Mouse (Mus musculus) embryonic fibroblast, embryonic 13.5 days (primary cell): ENCODE measurements around the gene Mink1. TPM values are rescaled to one million over a fixed set of nuclear protein-coding genes. Genes with fewer than 3 reads are reported as not detected.

Experiments
- H3K27ac ChIP-seq: 2 replicates; pipeline ENCODE4 v1.5.1; 2012; ENCODE audit warnings: low read length, control low read depth, inconsistent platforms; ENCODE audit not compliant: insufficient read depth
- H3K4me1 ChIP-seq: 2 replicates; pipeline ENCODE4 v1.6.1; 2011; ENCODE audit warnings: low read length; ENCODE audit not compliant: control insufficient read depth, insufficient read depth
- H3K4me3 ChIP-seq: 2 replicates; pipeline ENCODE4 v1.5.1; 2011; ENCODE audit warnings: mild to moderate bottlenecking, control low read depth, low read length; ENCODE audit not compliant: insufficient read depth
- CTCF ChIP-seq: IDR thresholded peaks from 2 replicates; pipeline ENCODE4 v1.5.1; 2011; ENCODE audit warnings: mild to moderate bottlenecking, control low read depth, low read length, moderate library complexity, borderline replicate concordance; ENCODE audit not compliant: insufficient read depth
- POLR2A ChIP-seq: IDR thresholded peaks from 2 replicates; pipeline ENCODE4 v1.6.1; 2011; ENCODE audit warnings: low read depth, mild to moderate bottlenecking, control low read depth, low read length, moderate library complexity
- polyA plus RNA-seq: library from polyadenylated mRNA; stranded (reverse); fragments of >200 nt; gene quantifications from 2 replicates; pipeline ENCODE4 v1.2.4, GENCODE M21; 2011; ENCODE audit warnings: low read depth; ENCODE audit not compliant: missing spikeins, insufficient read length

The Mink1 gene
- polyA plus RNA-seq, 1 experiment = 36.2 TPM

- Histone ChIP-seq H3K4me1 (peaks cover 18% of the 10 kb centered on the region), H3K27ac (no peak overlapping the region; the same call in 1 of the 2 replicates), H3K4me3 (no peak overlapping the region)
- TF ChIP-seq CTCF (no peak), POLR2A (no peak)
Measured at GRCm38 (mm10) chr11:70571641-70572040, 9.0 kb downstream of the Mink1 start.

GRCm38 (mm10) chr11:70572348-70572902 is 9.7 kb downstream of the Mink1 start:
- peaks cover 25% of the 10 kb centered on the region for H3K4me1 ChIP-seq
- no peak for TF ChIP-seq CTCF
- no peak for TF ChIP-seq POLR2A
- peak overlapping the region; percentile 20; the same call in 1 of the 2 replicates for H3K27ac ChIP-seq
- no peak overlapping the region for H3K4me3 ChIP-seq

GRCm38 (mm10) chr11:70573872-70574271 is 11.2 kb downstream of the Mink1 start:
- Histone ChIP-seq H3K4me3 (no peak overlapping the region), H3K4me1 (peaks cover 33% of the 10 kb centered on the region), H3K27ac (peak overlapping the region; percentile 75)
- TF ChIP-seq CTCF (no peak), POLR2A (no peak)

- H3K27ac ChIP-seq = no peak overlapping the region
Measured at GRCm38 (mm10) chr11:70577201-70577600, 14.5 kb downstream of the Mink1 start.

GRCm38 (mm10) chr11:70578962-70579361 is 16.3 kb downstream of the Mink1 start:
- H3K27ac ChIP-seq = no peak overlapping the region
- no peak for TF ChIP-seq POLR2A
- TF ChIP-seq CTCF = no peak
- peaks cover 39% of the 10 kb centered on the region for H3K4me1 ChIP-seq
- no peak overlapping the region for H3K4me3 ChIP-seq

More at GRCm38 (mm10) chr11:70577201-70577600, 14.5 kb downstream of the Mink1 start:
- peaks cover 46% of the 10 kb centered on the region for H3K4me1 ChIP-seq
- TF ChIP-seq POLR2A = no peak
- TF ChIP-seq CTCF = no peak
- no peak overlapping the region for H3K4me3 ChIP-seq

- H3K4me3 ChIP-seq = no peak overlapping the region
- peaks cover 39% of the 10 kb centered on the region for H3K4me1 ChIP-seq
- peak overlapping the region; percentile 46; the same call in 1 of the 2 replicates for H3K27ac ChIP-seq
- no peak for TF ChIP-seq CTCF
- no peak for TF ChIP-seq POLR2A
Measured at GRCm38 (mm10) chr11:70579710-70580357, 17.2 kb downstream of the Mink1 start.

GRCm38 (mm10) chr11:70580358-70580720 is 17.7 kb downstream of the Mink1 start:
- peak overlapping the region; percentile 46; the same call in 1 of the 2 replicates for H3K27ac ChIP-seq
- H3K4me1 ChIP-seq = peaks cover 42% of the 10 kb centered on the region

GRCm38 (mm10) chr11:70580921-70581320 is 18.2 kb downstream of the Mink1 start:
- TF ChIP-seq POLR2A = no peak
- no peak for TF ChIP-seq CTCF
- Histone ChIP-seq H3K4me3 (no peak overlapping the region), H3K4me1 (peaks cover 45% of the 10 kb centered on the region), H3K27ac (peak overlapping the region; percentile 30)

More at GRCm38 (mm10) chr11:70580358-70580720, 17.7 kb downstream of the Mink1 start:
- TF ChIP-seq CTCF (no peak), POLR2A (no peak)
- H3K4me3 ChIP-seq = no peak overlapping the region

- no peak for TF ChIP-seq POLR2A
- no peak for TF ChIP-seq CTCF
- H3K4me1 ChIP-seq = peaks cover 49% of the 10 kb centered on the region
- H3K27ac ChIP-seq = no peak overlapping the region
- H3K4me3 ChIP-seq = no peak overlapping the region
Measured at GRCm38 (mm10) chr11:70582196-70582595, 19.5 kb downstream of the Mink1 start.

GRCm38 (mm10) chr11:70583022-70583714 is 20.5 kb downstream of the Mink1 start:
- Histone ChIP-seq H3K4me3 (no peak overlapping the region), H3K27ac (no peak overlapping the region), H3K4me1 (peaks cover 41% of the 10 kb centered on the region)
- TF ChIP-seq POLR2A (no peak), CTCF (no peak)
